Mouse (Mus musculus) embryonic facial prominence, embryonic 13.5 days (tissue): ENCODE results near the gene Wdr25. TPM values are rescaled to one million over a fixed set of nuclear protein-coding genes. Genes with fewer than 3 reads are reported as not detected.

Experiments
- ATAC-seq: fragments of 200-750 bp; cut with Nextera tagmentation; 2 replicates; pipeline ENCODE4 v1.8.0; 2017; ENCODE audit warnings: low read depth; ENCODE audit not compliant: insufficient number of reproducible peaks, insufficient read depth, low FRiP score, low TSS enrichment
- H3K27ac ChIP-seq: fragments of 300-500 bp; sonication (generic); 2 replicates; pipeline ENCODE4 v1.5.1; 2015; ENCODE audit warnings: moderate library complexity, mild to moderate bottlenecking, inconsistent platforms
- H3K27me3 ChIP-seq: fragments of 300-500 bp; sonication (generic); 2 replicates; pipeline ENCODE4 v1.6.1; 2015; ENCODE audit warnings: mild to moderate bottlenecking, inconsistent platforms
- H3K36me3 ChIP-seq: fragments of 300-500 bp; sonication (generic); 2 replicates; pipeline ENCODE4 v1.6.1; 2015; ENCODE audit warnings: mild to moderate bottlenecking, inconsistent platforms
- H3K4me1 ChIP-seq: fragments of 300-500 bp; sonication (generic); 2 replicates; pipeline ENCODE4 v1.6.1; 2015; ENCODE audit warnings: inconsistent platforms
- H3K4me2 ChIP-seq: fragments of 300-500 bp; sonication (generic); 2 replicates; pipeline ENCODE4 v1.6.1; 2015; ENCODE audit warnings: moderate library complexity, mild to moderate bottlenecking, inconsistent platforms
- H3K4me3 ChIP-seq: fragments of 300-500 bp; sonication (generic); 2 replicates; pipeline ENCODE4 v1.5.1; 2015; ENCODE audit warnings: mild to moderate bottlenecking, inconsistent platforms
- H3K9ac ChIP-seq: fragments of 300-500 bp; sonication (generic); 2 replicates; pipeline ENCODE4 v1.6.1; 2015; ENCODE audit warnings: mild to moderate bottlenecking, inconsistent platforms
- H3K9me3 ChIP-seq: fragments of 300-500 bp; sonication (generic); 2 replicates; pipeline ENCODE4 v1.6.1; 2016; ENCODE audit warnings: inconsistent platforms
- WGBS: fragments of 180-500 bp; shearing (Covaris S2); methylation state at CpG from one replicate; pipeline ENCODE4 v1.1.7; 2015; ENCODE audit warnings: mixed read lengths; 5-methylcytosine and 5-hydroxymethylcytosine counted together
- polyA plus RNA-seq: library from polyadenylated mRNA; unstranded; fragments of >200 nt; fragmentation: Nextera tagmentation; extraction: Ambion mirVana; gene quantifications from 2 replicates; pipeline ENCODE4 v1.2.1, GENCODE M21; 2015

Wdr25 gene
- polyA plus RNA-seq, 1 experiment from 2014 or later: 10.8 TPM

DNA sequence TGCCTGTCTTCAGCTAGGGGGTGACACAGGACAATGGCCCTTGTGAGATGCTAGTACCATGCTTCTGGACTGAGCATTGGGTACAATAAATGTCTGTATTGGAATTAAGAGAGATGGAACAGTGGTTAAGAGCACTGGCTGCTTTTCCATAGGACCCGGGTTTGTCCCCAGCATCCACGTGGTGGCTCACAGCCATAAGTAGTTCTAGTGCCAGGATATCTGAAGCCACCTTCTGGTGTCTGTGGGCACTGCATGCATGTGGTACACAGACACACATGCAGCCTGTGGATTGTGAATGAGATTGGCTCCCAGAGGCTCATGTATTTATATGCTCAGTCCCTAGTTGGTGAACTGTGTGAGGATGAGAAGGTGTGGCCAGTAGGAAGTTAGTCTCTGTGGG, 23.9 kb upstream of the Wdr25 start:
- no peak overlapping the region for H3K4me3 ChIP-seq
- H3K4me2 ChIP-seq: no peak overlapping the region
- no peak overlapping the region for H3K9ac ChIP-seq
- no peaks in the 10 kb centered on the region for H3K4me1 ChIP-seq
- H3K27me3 ChIP-seq: no peaks in the 10 kb centered on the region
- 83% methylated on average over 2 of the region's 2 CpGs for WGBS
- H3K27ac ChIP-seq: no peak overlapping the region
- H3K36me3 ChIP-seq: peaks cover 94% of the 10 kb centered on the region
- no peaks in the 10 kb centered on the region for H3K9me3 ChIP-seq
- no peak for ATAC-seq

DNA sequence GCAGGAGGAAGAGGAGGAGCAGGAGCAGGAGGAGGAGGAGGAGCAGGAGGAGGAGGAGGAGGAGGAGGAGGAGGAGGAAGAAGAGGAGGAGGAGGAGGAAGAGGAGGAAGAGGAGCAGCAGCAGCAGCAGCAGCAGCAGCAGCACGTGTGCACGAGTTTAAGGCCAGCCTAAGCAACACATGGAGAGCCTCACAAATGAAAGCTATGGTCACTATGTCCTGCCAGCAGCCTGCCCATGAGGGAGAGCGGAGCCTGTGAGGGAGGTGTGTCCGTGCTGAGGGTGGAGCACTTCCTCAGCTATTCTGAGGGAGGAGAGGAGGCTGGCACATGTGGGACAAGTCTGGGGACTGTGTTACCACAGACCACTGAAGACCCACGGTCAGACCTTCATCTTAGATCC, 20.3 kb upstream of the Wdr25 start:
- Histone ChIP-seq H3K27ac (no peak overlapping the region), H3K4me1 (no peaks in the 10 kb centered on the region), H3K9me3 (no peaks in the 10 kb centered on the region), H3K4me3 (no peak overlapping the region), H3K4me2 (no peak overlapping the region), H3K36me3 (peaks cover 90% of the 10 kb centered on the region), H3K9ac (no peak overlapping the region), H3K27me3 (no peaks in the 10 kb centered on the region)
- ATAC-seq: no peak
- 81% methylated on average over 5 of the region's 5 CpGs for WGBS

DNA sequence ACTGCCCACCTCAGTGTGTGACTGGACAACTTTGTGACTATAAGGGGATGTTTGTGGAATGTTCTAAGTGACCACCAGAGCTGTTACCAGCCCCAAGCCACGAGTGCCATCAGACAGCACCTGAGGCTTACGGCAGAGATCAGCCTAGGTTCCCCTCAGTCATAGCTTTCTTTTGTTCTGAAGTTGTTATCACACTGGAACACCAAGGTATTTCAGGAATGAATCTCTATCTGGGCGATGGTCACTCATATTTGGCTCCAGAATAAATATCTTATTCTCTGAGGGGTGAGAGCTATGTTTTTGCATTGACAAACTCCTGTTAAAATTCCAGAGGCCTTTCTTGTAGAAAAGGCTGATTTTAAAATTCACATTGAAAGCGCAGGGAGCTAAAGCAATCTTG, 14.3 kb upstream of the Wdr25 start:
- H3K9me3 ChIP-seq: no peaks in the 10 kb centered on the region
- no peak for ATAC-seq
- H3K27me3 ChIP-seq: no peaks in the 10 kb centered on the region
- no peak overlapping the region for H3K27ac ChIP-seq
- 90% methylated on average over 4 of the region's 4 CpGs for WGBS
- H3K4me2 ChIP-seq: no peak overlapping the region
- peaks cover 91% of the 10 kb centered on the region for H3K36me3 ChIP-seq
- H3K4me3 ChIP-seq: no peak overlapping the region
- no peaks in the 10 kb centered on the region for H3K4me1 ChIP-seq
- no peak overlapping the region for H3K9ac ChIP-seq

DNA sequence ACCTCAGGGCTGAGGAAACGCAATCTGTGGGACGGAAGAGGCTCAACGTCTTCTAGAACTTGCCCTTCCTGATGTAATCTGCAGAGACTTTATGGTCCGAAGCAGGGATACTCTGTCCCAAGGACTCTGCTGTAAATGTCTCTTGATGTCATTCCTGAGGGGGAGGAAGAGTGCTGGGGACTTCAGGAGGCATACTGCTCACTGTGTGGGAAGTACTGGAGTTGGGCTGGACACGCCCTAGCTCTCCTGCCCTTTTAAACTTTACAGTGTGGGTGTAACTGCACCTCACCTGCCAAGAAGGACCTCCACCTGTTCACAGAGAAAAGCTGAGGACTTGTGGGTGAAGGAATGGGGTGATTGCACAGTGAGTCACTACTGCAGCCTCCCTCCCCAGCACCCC, 12.8 kb upstream of the Wdr25 start:
- Histone ChIP-seq H3K9me3 (no peaks in the 10 kb centered on the region), H3K4me3 (no peak overlapping the region), H3K27ac (no peak overlapping the region), H3K4me2 (no peak overlapping the region), H3K36me3 (peaks cover 90% of the 10 kb centered on the region), H3K27me3 (no peaks in the 10 kb centered on the region), H3K9ac (no peak overlapping the region), H3K4me1 (no peaks in the 10 kb centered on the region)
- no peak for ATAC-seq
- 91% methylated on average over 5 of the region's 5 CpGs for WGBS

DNA sequence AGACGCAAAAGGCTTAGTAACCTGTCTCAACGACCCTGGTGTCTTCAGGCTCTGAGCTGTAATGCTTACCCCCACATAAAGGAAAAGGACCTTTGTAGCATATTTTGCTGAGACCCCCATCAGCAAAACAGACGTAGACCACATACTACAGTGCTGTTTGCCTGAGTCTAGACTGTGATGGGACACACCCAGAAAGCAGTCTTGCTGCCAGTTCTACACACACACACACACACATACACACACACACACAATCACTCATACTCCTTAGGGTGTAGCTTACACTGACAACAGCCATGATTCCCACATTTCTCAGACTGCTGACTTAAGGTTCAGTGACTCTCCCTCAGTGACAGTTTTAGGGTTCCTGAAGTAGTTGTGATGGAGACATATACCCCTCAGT, 12.2 kb upstream of the Wdr25 start:
- H3K4me3 ChIP-seq: no peak overlapping the region
- H3K9me3 ChIP-seq: no peaks in the 10 kb centered on the region
- 84% methylated on average over 3 of the region's 3 CpGs for WGBS
- no peaks in the 10 kb centered on the region for H3K4me1 ChIP-seq
- H3K27me3 ChIP-seq: no peaks in the 10 kb centered on the region
- H3K4me2 ChIP-seq: no peak overlapping the region
- no peak overlapping the region for H3K27ac ChIP-seq
- no peak for ATAC-seq
- H3K36me3 ChIP-seq: peaks cover 90% of the 10 kb centered on the region
- no peak overlapping the region for H3K9ac ChIP-seq

DNA sequence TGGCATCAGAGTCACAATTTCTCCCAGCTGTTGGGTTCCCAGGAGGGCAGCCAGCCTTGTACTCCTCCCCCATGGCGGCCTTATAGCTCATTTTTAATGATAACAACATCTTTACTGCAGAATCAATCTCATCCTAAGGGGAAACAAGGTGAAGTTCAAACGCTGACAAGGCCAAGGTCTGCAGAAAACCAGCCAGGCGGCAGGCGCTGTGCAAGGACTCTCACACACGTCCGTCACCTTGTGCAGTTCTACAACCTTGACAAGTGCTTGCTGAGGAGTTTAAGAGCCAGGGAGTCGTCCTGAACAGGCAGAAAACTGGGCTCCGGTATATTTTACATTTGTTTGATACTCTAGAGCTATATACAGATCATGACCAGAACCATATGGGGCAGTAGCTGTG, 10.7 kb upstream of the Wdr25 start:
- Histone ChIP-seq H3K4me3 (no peak overlapping the region), H3K4me1 (no peaks in the 10 kb centered on the region), H3K36me3 (peaks cover 95% of the 10 kb centered on the region), H3K27ac (no peak overlapping the region), H3K4me2 (no peak overlapping the region), H3K9ac (no peak overlapping the region), H3K27me3 (no peaks in the 10 kb centered on the region), H3K9me3 (no peaks in the 10 kb centered on the region)
- WGBS: 86% methylated on average over 8 of the region's 8 CpGs
- no peak for ATAC-seq

DNA sequence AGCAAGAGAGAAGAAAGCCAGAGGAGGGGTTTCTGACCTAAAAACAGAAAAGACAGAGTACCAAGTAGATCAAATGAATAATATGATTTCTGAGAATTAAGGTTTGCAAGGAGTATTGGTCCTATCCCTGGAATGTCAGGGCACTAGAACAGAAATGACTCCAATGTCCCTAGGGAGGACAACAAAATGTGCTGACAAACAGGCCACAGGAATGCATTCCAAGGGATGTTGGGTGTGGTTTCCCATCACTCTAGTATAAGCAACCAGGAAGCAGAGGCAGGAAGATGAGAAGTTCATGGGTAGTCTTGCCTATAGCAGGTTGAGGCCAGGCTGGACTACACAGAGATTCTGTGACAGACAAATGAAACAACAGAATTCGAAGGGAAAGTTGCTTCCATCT, 7.5 kb upstream of the Wdr25 start:
- no peak overlapping the region for H3K9ac ChIP-seq
- H3K36me3 ChIP-seq: peaks cover 91% of the 10 kb centered on the region
- H3K9me3 ChIP-seq: no peaks in the 10 kb centered on the region
- no peak overlapping the region for H3K27ac ChIP-seq
- no peak overlapping the region for H3K4me3 ChIP-seq
- no peaks in the 10 kb centered on the region for H3K27me3 ChIP-seq
- H3K4me2 ChIP-seq: no peak overlapping the region
- 92% methylated on average over 1 of the region's 1 CpGs for WGBS
- ATAC-seq: no peak
- H3K4me1 ChIP-seq: no peaks in the 10 kb centered on the region

DNA sequence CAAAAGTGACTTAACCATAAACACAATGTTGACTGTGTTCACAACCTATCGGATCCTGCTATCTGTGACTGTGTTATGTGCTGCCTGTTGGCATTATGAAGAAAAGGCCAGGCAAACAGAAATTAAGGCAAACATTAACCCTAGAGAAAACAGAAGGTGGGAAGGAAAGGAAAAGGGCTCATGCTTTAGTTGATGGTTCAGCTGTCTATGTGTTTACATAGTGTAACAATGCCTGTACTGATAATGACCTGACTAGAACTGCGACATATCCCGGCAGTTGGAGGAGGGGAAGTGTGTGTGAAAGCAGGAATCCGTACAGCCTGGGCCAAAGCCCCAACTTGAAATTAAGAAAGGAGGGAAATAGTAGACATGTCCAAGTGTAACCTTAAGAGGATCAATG, 6.4 kb upstream of the Wdr25 start:
- 86% methylated on average over 4 of the region's 4 CpGs for WGBS
- Histone ChIP-seq H3K27ac (no peak overlapping the region), H3K4me2 (no peak overlapping the region), H3K4me3 (no peak overlapping the region), H3K27me3 (no peaks in the 10 kb centered on the region), H3K9ac (no peak overlapping the region), H3K36me3 (peaks cover 82% of the 10 kb centered on the region), H3K4me1 (no peaks in the 10 kb centered on the region), H3K9me3 (no peaks in the 10 kb centered on the region)
- ATAC-seq: no peak

DNA sequence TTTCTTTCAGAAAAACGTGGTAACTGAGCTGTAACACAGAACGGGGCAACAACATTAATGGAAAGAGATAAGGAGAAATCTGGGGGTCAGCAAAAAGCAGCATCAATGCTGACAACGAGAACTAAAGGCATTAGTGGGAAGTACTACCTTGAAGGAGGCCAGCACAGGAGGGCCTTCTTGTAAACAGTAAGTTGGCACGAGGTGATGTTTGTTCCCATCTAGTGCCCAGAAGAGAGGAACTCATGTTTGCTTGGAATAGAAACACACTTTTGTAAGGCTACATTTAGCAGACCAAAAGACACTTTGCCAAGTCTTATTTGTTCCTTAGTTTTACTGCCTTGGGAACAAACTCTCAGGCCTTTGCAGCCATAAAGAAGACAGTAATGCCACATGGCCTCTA, 4.8 kb upstream of the Wdr25 start:
- Histone ChIP-seq H3K4me1 (peaks cover 14% of the 10 kb centered on the region), H3K27ac (no peak overlapping the region), H3K9me3 (no peaks in the 10 kb centered on the region), H3K9ac (no peak overlapping the region), H3K36me3 (peaks cover 66% of the 10 kb centered on the region), H3K27me3 (no peaks in the 10 kb centered on the region), H3K4me3 (no peak overlapping the region), H3K4me2 (no peak overlapping the region)
- WGBS: 76% methylated on average over 4 of the region's 4 CpGs
- no peak for ATAC-seq

DNA sequence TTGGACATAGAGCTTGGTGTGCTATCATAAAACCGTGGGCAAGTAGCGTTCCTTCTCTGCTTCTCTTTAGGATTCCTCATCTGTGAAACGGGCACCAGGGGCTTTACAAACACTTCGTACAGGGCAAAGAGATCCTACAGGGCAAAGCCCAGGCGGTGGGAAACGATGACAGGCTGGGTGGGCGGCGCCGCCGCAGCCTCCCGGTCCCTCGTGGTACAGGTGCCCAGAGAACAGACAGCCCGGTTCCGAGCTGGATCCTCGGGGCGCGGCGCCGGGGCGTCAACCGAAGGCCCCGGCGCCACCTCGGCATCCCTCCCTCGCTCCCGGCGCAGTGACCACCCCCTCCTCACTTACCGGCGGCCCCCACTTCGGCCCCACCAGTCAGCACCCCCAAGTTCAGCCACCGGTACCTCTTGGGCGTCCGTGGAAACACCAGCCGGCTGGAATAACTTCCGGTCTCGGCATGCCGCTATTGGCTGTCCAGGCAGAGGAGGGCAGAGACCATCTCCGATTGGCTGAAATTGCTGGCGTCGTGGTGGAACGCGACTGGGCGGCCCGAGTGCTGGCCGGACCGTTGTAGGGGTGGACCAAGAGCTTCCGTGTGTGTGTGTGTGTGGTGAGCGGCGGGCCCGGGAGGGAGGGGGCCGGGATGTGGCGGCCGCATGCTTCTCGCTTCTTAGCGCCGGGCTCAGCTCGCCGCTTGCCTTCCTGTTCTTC, 442 bp downstream of the Wdr25 start, which contains the start of gene Wars:
Wars (minus strand) TSS at position 460 of the 717 bp plus-strand sequence.
- H3K9ac ChIP-seq: peak within 1 kb of the TSS; percentile 79
- H3K9me3 ChIP-seq: no peaks in the 10 kb centered on the region
- peaks cover 21% of the 10 kb centered on the region for H3K4me1 ChIP-seq
- H3K27me3 ChIP-seq: no peaks in the 10 kb centered on the region
- H3K27ac ChIP-seq: peak within 1 kb of the TSS; percentile 13; the same call in 1 of the 2 replicates
- WGBS: under 1% methylated on average over 56 of the region's 58 CpGs
- H3K4me3 ChIP-seq: peak within 1 kb of the TSS; percentile 86
- ATAC-seq: peak; percentile 97
- H3K36me3 ChIP-seq: peaks cover 26% of the 10 kb centered on the region
- peak within 1 kb of the TSS; percentile 95 for H3K4me2 ChIP-seq

DNA sequence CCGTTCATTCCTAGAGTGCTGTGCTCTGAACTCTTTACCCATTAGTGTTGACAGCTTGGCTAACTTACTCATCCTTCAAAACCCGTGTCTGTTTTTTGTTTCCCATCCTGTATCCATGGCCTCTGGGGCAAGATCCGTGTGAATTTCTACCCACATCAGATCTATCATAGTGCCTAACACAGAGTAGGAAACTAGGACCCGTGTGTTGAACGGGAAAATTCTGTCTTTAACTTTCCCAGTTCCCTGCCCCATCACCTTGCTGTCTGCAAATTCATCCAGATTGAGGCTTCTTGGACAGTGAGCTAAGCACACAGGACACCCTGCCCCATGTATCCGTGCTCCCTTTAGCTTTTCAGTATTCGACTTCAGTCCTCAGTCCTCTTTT, 993 bp downstream of the Wdr25 start:
- Histone ChIP-seq H3K27me3 (no peaks in the 10 kb centered on the region), H3K4me1 (peaks cover 21% of the 10 kb centered on the region), H3K27ac (peak overlapping the region; percentile 13; the same call in 1 of the 2 replicates), H3K4me2 (peak overlapping the region; percentile 95), H3K36me3 (peaks cover 23% of the 10 kb centered on the region), H3K4me3 (peak overlapping the region; percentile 86), H3K9me3 (no peaks in the 10 kb centered on the region), H3K9ac (peak overlapping the region; percentile 79)
- WGBS: 2% methylated on average over 7 of the region's 7 CpGs
- peak; percentile 38; the same call in 1 of the 2 replicates for ATAC-seq

DNA sequence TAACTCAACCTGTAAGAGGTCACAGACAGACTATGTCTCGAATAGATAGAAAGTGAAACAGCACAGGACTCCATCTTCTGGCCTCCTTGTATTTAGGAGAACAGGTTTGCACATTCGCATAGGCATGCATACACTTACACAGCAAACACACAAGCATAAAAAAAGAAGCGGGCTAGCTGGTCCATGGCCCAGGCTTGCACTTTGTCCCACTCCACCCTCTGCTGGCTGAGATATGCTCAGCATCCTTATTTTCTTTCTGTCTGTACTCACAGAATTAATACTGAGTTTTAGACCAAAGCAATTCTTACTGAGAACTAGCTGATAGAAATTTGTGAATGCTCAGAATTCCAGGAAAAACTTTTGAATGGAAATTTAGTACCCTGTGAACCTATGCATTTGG, 2.6 kb downstream of the Wdr25 start:
- WGBS: 75% methylated on average over 3 of the region's 3 CpGs

More for the DNA sequence above, 2.6 kb downstream of the Wdr25 start:
- no peaks in the 10 kb centered on the region for H3K9me3 ChIP-seq
- H3K9ac ChIP-seq: no peak overlapping the region
- no peak overlapping the region for H3K4me3 ChIP-seq
- no peak overlapping the region for H3K4me2 ChIP-seq
- H3K27ac ChIP-seq: no peak overlapping the region
- H3K27me3 ChIP-seq: no peaks in the 10 kb centered on the region
- H3K36me3 ChIP-seq: peaks cover 12% of the 10 kb centered on the region
- ATAC-seq: no peak
- peaks cover 21% of the 10 kb centered on the region for H3K4me1 ChIP-seq
